Mouse (Mus musculus) neural tube, postnatal 0 days (tissue): Measurements from ENCODE around the gene Olfr574. TPM values are rescaled to one million over a fixed set of nuclear protein-coding genes. Genes with fewer than 3 reads are reported as not detected.

Source experiments
- polyA plus RNA-seq: library from polyadenylated mRNA; unstranded; fragments of >200 nt; fragmentation: Nextera tagmentation; extraction: Ambion mirVana; gene quantifications from 2 replicates; pipeline ENCODE4 v1.2.1, GENCODE M21; 2015

Gene Olfr574
- polyA plus RNA-seq = not detected in 2 replicates

DNA sequence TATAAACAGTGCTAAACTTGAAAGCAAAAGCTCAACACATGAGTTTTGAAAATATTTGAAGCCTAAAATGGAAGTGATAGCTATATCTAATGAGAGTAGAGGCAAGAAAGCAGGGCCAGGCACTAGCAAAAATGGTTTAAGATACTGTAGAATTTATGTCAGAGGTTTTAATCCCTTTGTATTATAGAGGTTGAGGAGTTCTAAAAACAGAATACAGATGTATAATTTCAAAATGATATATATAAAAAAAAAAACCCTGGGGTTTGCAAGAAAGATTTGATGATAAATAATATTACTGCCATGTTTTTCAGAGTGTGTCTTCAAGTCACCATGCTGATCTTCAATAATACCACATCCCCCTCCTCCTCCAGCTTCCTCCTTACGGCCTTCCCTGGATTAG lies at the start of gene Olfr574:
Olfr574 (plus strand) TSS at position 301 of the 400 bp plus-strand sequence.

DNA sequence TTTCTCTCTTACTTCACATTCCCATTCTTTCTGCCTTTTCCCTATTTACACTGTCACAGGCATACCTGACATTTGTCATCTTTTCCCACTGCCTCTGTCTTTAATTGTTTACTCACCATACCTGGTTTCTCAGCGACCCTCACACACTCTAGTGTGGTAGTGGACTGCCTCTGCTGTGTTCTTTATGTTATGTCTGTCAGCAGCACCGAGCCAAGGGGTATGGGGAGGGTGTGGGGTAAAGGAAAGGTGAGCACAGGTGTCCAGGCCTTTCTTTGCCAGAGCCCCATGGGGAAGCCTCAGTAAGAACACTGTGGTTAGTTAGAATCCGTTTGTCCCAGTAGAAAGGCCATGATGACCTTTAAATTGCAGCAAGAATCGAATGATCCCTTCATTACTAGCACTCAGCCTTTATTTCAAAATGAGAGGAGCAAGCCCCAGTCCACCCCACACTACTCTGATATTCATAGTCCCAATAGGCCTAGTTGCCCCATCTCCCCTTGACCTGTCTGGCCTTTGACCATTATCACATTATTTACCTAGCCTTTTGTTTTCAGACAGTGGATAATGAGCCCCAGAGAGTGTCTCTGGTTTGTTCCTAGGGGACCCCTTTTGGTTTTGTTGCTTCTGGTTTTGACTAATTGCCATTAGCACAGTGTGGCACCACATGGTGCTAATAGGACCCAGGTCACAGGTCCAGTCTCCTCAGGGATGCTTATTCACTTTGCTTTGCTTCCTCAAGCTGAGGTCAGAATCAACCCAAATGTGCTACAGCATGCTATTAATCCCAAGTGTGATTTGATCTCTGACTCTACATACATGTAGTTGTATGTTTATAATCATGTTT lies 31.0 kb upstream of the Olfr574 start, which contains the start of gene Olfr571:
Olfr571 (minus strand) TSS at position 505 of the 844 bp plus-strand sequence.

DNA sequence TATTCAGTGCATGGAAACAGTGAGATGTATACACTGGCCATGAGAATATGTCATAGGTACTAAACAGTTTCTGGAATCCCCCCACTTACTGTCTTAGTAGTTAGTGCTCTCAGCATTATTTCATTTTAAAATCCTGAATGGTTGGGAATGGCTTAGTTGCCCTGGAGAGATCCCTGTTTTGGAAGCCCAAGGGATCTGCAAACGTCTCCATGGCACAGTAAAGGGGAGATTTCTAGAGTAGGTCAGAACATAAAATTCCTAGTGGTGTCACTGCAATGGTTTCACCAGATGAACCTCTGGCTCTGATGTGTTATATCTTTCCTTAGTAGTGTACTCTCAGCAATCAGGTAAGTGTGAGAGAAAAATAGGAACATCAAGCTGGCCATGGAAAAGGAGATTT lies 24.2 kb upstream of the Olfr574 start, which contains the start of gene Olfr572:
Olfr572 (plus strand) TSS at position 301 of the 400 bp plus-strand sequence.

DNA sequence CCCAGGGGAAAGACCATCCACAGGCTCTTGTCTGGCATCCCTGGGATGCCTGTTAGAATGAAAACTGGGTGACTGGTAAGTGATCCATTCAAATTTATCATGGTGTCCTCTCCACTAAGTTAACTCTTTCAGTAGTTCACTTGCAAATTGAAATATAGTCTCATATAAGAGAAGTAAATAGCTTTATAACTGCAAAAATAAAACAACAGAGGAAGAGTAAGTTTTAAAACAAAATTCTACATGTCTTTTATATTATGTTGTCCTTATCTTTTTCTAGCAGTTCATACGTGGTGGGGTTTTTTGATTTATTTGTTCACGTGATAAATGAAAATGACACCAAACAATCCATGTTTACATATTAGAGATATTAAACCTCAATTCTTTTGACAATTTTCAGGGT lies 5.8 kb upstream of the Olfr574 start, which contains the start of gene Olfr573-ps1:
Olfr573-ps1 (minus strand) TSS at position 101 of the 400 bp plus-strand sequence.

DNA sequence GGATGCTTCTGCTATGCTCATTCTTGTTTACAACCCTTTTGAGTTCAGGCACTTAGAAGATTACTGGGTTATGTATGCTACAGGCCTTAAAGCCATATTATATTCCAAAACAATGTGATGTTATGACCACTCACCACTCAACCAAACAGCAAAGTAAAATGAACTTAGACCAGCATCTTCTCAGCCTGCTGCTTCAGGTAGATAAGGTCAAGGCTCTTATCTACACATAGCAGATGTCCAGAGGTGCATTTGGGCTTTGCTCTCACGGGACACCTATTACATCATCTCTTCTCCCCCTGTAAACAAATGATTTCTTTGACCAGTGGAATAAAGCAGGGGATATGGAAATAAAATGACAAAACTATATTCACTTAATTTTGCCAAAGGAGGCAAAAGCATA lies 10.3 kb downstream of the Olfr574 start, which contains the start of gene Olfr575:
Olfr575 (minus strand) TSS at position 183 of the 400 bp plus-strand sequence.

DNA sequence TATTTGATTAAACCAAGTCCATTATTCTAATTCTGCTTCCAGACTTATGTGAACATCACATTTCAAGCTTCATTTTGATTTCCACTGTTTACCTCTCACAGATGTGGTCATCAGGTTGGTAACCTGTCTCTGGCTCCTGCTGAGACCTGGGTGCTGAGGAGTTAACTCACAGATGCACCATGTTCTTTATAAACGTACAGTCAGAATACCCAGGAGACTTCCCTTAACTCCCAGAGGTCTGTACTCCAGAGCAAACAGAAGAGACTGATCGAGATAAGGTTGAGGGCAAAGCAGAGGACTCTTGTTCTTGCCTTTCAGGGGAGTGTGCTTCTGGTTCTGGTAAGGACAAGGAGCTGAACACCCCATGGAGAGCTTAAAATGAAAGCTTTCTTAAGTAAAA lies 14.1 kb downstream of the Olfr574 start, which contains the start of gene Olfr576:
Olfr576 (plus strand) TSS at position 301 of the 400 bp plus-strand sequence.

DNA sequence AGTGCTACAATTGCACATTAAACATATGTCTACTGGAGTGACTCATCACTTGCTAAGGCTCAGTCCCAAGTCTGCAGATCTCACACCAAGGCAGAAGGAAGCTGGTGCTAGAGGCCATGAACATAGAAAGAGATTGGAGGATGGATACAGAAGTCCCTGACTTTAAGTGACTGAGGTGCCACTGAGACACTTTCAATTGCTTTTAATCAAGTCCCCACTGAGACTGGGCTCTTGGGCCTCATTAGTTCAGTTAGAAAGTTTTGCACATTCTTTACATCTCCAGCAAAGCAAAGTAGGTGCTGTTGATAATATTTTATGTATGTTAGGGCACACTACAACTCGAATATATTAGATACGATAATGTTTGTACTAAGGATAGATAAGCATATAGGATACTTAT lies 27.6 kb downstream of the Olfr574 start, which contains the start of gene Olfr577:
Olfr577 (minus strand) TSS at position 101 of the 400 bp plus-strand sequence.

DNA sequence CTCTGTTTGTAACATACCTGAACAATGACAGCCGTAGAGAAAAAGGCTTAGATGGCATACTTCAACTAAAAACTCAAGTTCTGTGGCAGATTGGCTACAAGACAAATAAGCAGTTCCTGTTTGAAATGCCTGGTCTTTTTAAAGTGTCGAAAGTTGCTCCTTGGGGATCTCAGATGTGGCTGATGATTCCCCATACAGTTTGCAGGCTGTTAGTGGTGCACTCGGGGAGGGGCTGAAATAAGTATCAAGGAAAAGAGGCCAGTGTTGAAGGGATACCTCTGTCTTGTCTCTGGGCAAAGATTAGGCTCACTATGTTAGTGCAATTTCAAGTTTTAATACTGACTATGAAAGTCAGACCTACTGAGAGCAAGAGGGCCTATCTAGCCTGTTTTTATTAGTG lies 41.0 kb downstream of the Olfr574 start, which contains the start of gene Olfr578:
Olfr578 (minus strand) TSS at position 101 of the 400 bp plus-strand sequence.

Other genes starting within 250 kb of the Olfr574 start
- gene Olfr558, start 246.3 kb upstream of the Olfr574 start, polyA plus RNA-seq = 0.17 and 0.25 TPM in 2 replicates
- gene Olfr33, start 229.4 kb upstream of the Olfr574 start, polyA plus RNA-seq = not detected in 2 replicates
- gene Olfr559, start 221.0 kb upstream of the Olfr574 start, polyA plus RNA-seq = not detected in 2 replicates
- gene Olfr560, start 189.1 kb upstream of the Olfr574 start, polyA plus RNA-seq = not detected in 2 replicates
- gene Olfr78, start 189.0 kb upstream of the Olfr574 start, polyA plus RNA-seq = 0.12 and 0.17 TPM in 2 replicates
- not detected in 2 replicates for gene Olfr561, start 177.2 kb upstream of the Olfr574 start, polyA plus RNA-seq
- not detected in 2 replicates for gene Olfr564, start 145.0 kb upstream of the Olfr574 start, polyA plus RNA-seq
- gene Olfr566, start 89.7 kb upstream of the Olfr574 start, polyA plus RNA-seq = not detected in 2 replicates
- not detected in 2 replicates for gene Olfr568, start 71.3 kb upstream of the Olfr574 start, polyA plus RNA-seq
- not detected in 2 replicates for gene Olfr569, start 57.6 kb upstream of the Olfr574 start, polyA plus RNA-seq
- gene Olfr570, start 53.9 kb upstream of the Olfr574 start, polyA plus RNA-seq = not detected in 2 replicates
- not detected in 2 replicates for gene Olfr571, start 30.9 kb upstream of the Olfr574 start, polyA plus RNA-seq
- gene Olfr572, start 24.1 kb upstream of the Olfr574 start, polyA plus RNA-seq = not detected in 2 replicates
- not detected in 2 replicates for gene Olfr573-ps1, start 5.9 kb upstream of the Olfr574 start, polyA plus RNA-seq
- not detected in 2 replicates for gene Olfr575, start 10.3 kb downstream of the Olfr574 start, polyA plus RNA-seq
- not detected in 2 replicates for gene Olfr576, start 14.2 kb downstream of the Olfr574 start, polyA plus RNA-seq
- not detected in 2 replicates for gene Olfr577, start 27.5 kb downstream of the Olfr574 start, polyA plus RNA-seq
- gene Olfr578, start 40.9 kb downstream of the Olfr574 start, polyA plus RNA-seq = not detected in 2 replicates
- not detected in 2 replicates for gene Olfr582, start 89.6 kb downstream of the Olfr574 start, polyA plus RNA-seq
- gene Olfr583, start 102.8 kb downstream of the Olfr574 start, polyA plus RNA-seq = not detected in 2 replicates
- gene Olfr584, start 133.4 kb downstream of the Olfr574 start, polyA plus RNA-seq = not detected in 2 replicates
- not detected in 2 replicates for gene Olfr585, start 149.3 kb downstream of the Olfr574 start, polyA plus RNA-seq
- not detected in 2 replicates for gene Olfr586, start 177.2 kb downstream of the Olfr574 start, polyA plus RNA-seq
- not detected in 2 replicates for gene Olfr588-ps1, start 192.4 kb downstream of the Olfr574 start, polyA plus RNA-seq
- not detected in 2 replicates for gene Olfr589, start 207.9 kb downstream of the Olfr574 start, polyA plus RNA-seq
- not detected in 2 replicates for gene Olfr591, start 229.9 kb downstream of the Olfr574 start, polyA plus RNA-seq
- gene Olfr592, start 236.3 kb downstream of the Olfr574 start, polyA plus RNA-seq = not detected in 2 replicates